Mouse (Mus musculus): Measurements from ENCODE around the gene Tescl. TPM values are rescaled to one million over a fixed set of nuclear protein-coding genes. Genes with fewer than 3 reads are reported as not detected.

The Tescl gene
- total RNA-seq, 2 experiments from 2014 or later = not detected

Other genes starting within 250 kb of the Tescl start
- 1.1 and 1.9 TPM in 2 replicates for gene Zfp112, start 221.6 kb downstream of the Tescl start, total RNA-seq (2014; fragmentation: Nextera tagmentation)
- 0.22 and 0.57 TPM in 2 replicates for gene Zfp112, start 221.6 kb downstream of the Tescl start, total RNA-seq (2017)
- 8.6 and 10.4 TPM in 2 replicates for gene Zfp235, start 199.8 kb downstream of the Tescl start, total RNA-seq (2014; fragmentation: Nextera tagmentation)
- 8.9 and 9.6 TPM in 2 replicates for gene Zfp235, start 199.8 kb downstream of the Tescl start, total RNA-seq (2017)
- 0.62 and 2.0 TPM in 2 replicates for gene Zfp114, start 158.9 kb downstream of the Tescl start, total RNA-seq (2014; fragmentation: Nextera tagmentation)
- 2.4 and 3.5 TPM in 2 replicates for gene Zfp114, start 158.9 kb downstream of the Tescl start, total RNA-seq (2017)
- gene Zfp111, start 122.5 kb downstream of the Tescl start, total RNA-seq (2014; fragmentation: Nextera tagmentation) = 18.1 and 19.8 TPM in 2 replicates
- gene Zfp111, start 122.5 kb downstream of the Tescl start, total RNA-seq (2017) = 18.8 and 21.2 TPM in 2 replicates
- gene Zfp109, start 96.4 kb downstream of the Tescl start, total RNA-seq (2014; fragmentation: Nextera tagmentation) = 3.3 and 7.0 TPM in 2 replicates
- gene Zfp109, start 96.4 kb downstream of the Tescl start, total RNA-seq (2017) = 8.7 and 9.0 TPM in 2 replicates
- gene Zfp108, start 79.1 kb downstream of the Tescl start, total RNA-seq (2014; fragmentation: Nextera tagmentation) = 1.5 and 3.1 TPM in 2 replicates
- gene Zfp108, start 79.1 kb downstream of the Tescl start, total RNA-seq (2017) = 2.6 and 3.3 TPM in 2 replicates
- gene Zfp93, start 63.5 kb downstream of the Tescl start, total RNA-seq (2014; fragmentation: Nextera tagmentation) = 1.3 and 3.9 TPM in 2 replicates
- 1.1 and 3.0 TPM in 2 replicates for gene Zfp93, start 63.5 kb downstream of the Tescl start, total RNA-seq (2017)
- 16.5 and 16.8 TPM in 2 replicates for gene Zfp61, start 32.7 kb downstream of the Tescl start, total RNA-seq (2014; fragmentation: Nextera tagmentation)
- 16.7 and 27.7 TPM in 2 replicates for gene Zfp61, start 32.7 kb downstream of the Tescl start, total RNA-seq (2017)
- 5.8 and 6.0 TPM in 2 replicates for gene Zfp94, start 17.3 kb downstream of the Tescl start, total RNA-seq (2014; fragmentation: Nextera tagmentation)
- gene Zfp94, start 17.3 kb downstream of the Tescl start, total RNA-seq (2017) = 2.0 and 3.4 TPM in 2 replicates
- gene Lypd5, start 15.3 kb upstream of the Tescl start, total RNA-seq (2014; fragmentation: Nextera tagmentation) = not detected in 2 replicates
- not detected in 2 replicates for gene Lypd5, start 15.3 kb upstream of the Tescl start, total RNA-seq (2017)
- gene Kcnn4, start 36.3 kb upstream of the Tescl start, total RNA-seq (2014; fragmentation: Nextera tagmentation) = 24.2 and 31.4 TPM in 2 replicates
- 36.3 and 43.5 TPM in 2 replicates for gene Kcnn4, start 36.3 kb upstream of the Tescl start, total RNA-seq (2017)
- gene Smg9, start 65.7 kb upstream of the Tescl start, total RNA-seq (2014; fragmentation: Nextera tagmentation) = 21.6 and 29.5 TPM in 2 replicates
- gene Smg9, start 65.7 kb upstream of the Tescl start, total RNA-seq (2017) = 19.5 and 21.8 TPM in 2 replicates
- not detected in 2 replicates for gene Irgc1, start 118.4 kb upstream of the Tescl start, total RNA-seq (2014; fragmentation: Nextera tagmentation)
- not detected in 2 replicates for gene Irgc1, start 118.4 kb upstream of the Tescl start, total RNA-seq (2017)
- gene Plaur, start 128.5 kb upstream of the Tescl start, total RNA-seq (2014; fragmentation: Nextera tagmentation) = 19.0 and 20.5 TPM in 2 replicates
- 23.9 and 26.2 TPM in 2 replicates for gene Plaur, start 128.5 kb upstream of the Tescl start, total RNA-seq (2017)
- gene Cadm4, start 148.1 kb upstream of the Tescl start, total RNA-seq (2014; fragmentation: Nextera tagmentation) = not detected in 2 replicates
- not detected in 2 replicates for gene Cadm4, start 148.1 kb upstream of the Tescl start, total RNA-seq (2017)
- gene Zfp428, start 173.1 kb upstream of the Tescl start, total RNA-seq (2014; fragmentation: Nextera tagmentation) = 1.5 and 4.0 TPM in 2 replicates
- 2.2 and 2.7 TPM in 2 replicates for gene Zfp428, start 173.1 kb upstream of the Tescl start, total RNA-seq (2017)
- gene AC161166.1, start 178.5 kb upstream of the Tescl start, total RNA-seq (2014; fragmentation: Nextera tagmentation) = not detected in 2 replicates
- not detected in 2 replicates for gene AC161166.1, start 178.5 kb upstream of the Tescl start, total RNA-seq (2017)
- 5.1 and 5.9 TPM in 2 replicates for gene Irgq, start 196.8 kb upstream of the Tescl start, total RNA-seq (2014; fragmentation: Nextera tagmentation)
- gene Irgq, start 196.8 kb upstream of the Tescl start, total RNA-seq (2017) = 3.3 and 4.2 TPM in 2 replicates
- not detected in 2 replicates for gene Pinlyp, start 212.2 kb upstream of the Tescl start, total RNA-seq (2014; fragmentation: Nextera tagmentation)
- gene Pinlyp, start 212.2 kb upstream of the Tescl start, total RNA-seq (2017) = not detected in 2 replicates
- gene Xrcc1, start 212.4 kb upstream of the Tescl start, total RNA-seq (2014; fragmentation: Nextera tagmentation) = 72.6 and 80.6 TPM in 2 replicates
- gene Xrcc1, start 212.4 kb upstream of the Tescl start, total RNA-seq (2017) = 38.6 and 40.9 TPM in 2 replicates

All from granulocyte monocyte progenitor cell, adult 5-6 weeks (primary cell).